Mouse (Mus musculus) forebrain, embryonic 13.5 days (tissue): ENCODE data around the gene Ints6. TPM values are rescaled to one million over a fixed set of nuclear protein-coding genes. Genes with fewer than 3 reads are reported as not detected.

ENCODE experiments used
- ATAC-seq: fragments of 200-750 bp; cut with Nextera tagmentation; 2 replicates; pipeline ENCODE4 v1.8.0; 2017
- H3K27ac ChIP-seq: fragments of 300-500 bp; sonication (generic); 2 replicates; pipeline ENCODE4 v1.5.1; 2015; ENCODE audit warnings: inconsistent platforms, mild to moderate bottlenecking, moderate library complexity
- H3K27me3 ChIP-seq: fragments of 300-500 bp; sonication (generic); 2 replicates; pipeline ENCODE4 v1.6.1; 2015; ENCODE audit warnings: mild to moderate bottlenecking, inconsistent platforms
- H3K36me3 ChIP-seq: fragments of 300-500 bp; sonication (generic); 2 replicates; pipeline ENCODE4 v1.6.1; 2015; ENCODE audit warnings: mild to moderate bottlenecking, inconsistent platforms; ENCODE audit not compliant: poor library complexity, severe bottlenecking
- H3K4me1 ChIP-seq: fragments of 300-500 bp; sonication (generic); 2 replicates; pipeline ENCODE4 v1.6.1; 2015; ENCODE audit warnings: inconsistent platforms
- H3K4me2 ChIP-seq: fragments of 300-500 bp; sonication (generic); 2 replicates; pipeline ENCODE4 v1.6.1; 2015; ENCODE audit warnings: inconsistent platforms, mild to moderate bottlenecking, moderate library complexity
- H3K4me3 ChIP-seq: fragments of 300-500 bp; sonication (generic); 2 replicates; pipeline ENCODE4 v1.5.1; 2015; ENCODE audit warnings: mild to moderate bottlenecking, inconsistent platforms
- H3K9ac ChIP-seq: fragments of 300-500 bp; sonication (generic); 2 replicates; pipeline ENCODE4 v1.6.1; 2015; ENCODE audit warnings: mild to moderate bottlenecking, inconsistent platforms
- H3K9me3 ChIP-seq: fragments of 300-500 bp; sonication (generic); replicated peaks from 2 replicates; pipeline ENCODE4 v1.6.1; 2016; ENCODE audit warnings: inconsistent platforms
- WGBS: fragments of 180-500 bp; shearing (Covaris S2); methylation state at CpG from one replicate; pipeline ENCODE4 v1.1.7; 2015; 5-methylcytosine and 5-hydroxymethylcytosine counted together
- polyA plus RNA-seq: library from polyadenylated mRNA; unstranded; fragments of >200 nt; fragmentation: Nextera tagmentation; extraction: Ambion mirVana; gene quantifications from 2 replicates; pipeline ENCODE4 v1.2.1, GENCODE M21; 2015

The Ints6 gene
- polyA plus RNA-seq, 1 experiment from 2014 or later = 17.9 TPM

- ATAC-seq = no peak
These were observed 27.3 kb downstream of the Ints6 start for GRCm38 (mm10) chr14:62733666-62734065.

GRCm38 (mm10) chr14:62731902-62732301 is 29.1 kb downstream of the Ints6 start:
- H3K27ac ChIP-seq = no peak overlapping the region
- H3K36me3 ChIP-seq = peaks cover 15% of the 10 kb centered on the region; the same call in 1 of the 2 replicates
- no peak overlapping the region for H3K4me2 ChIP-seq
- H3K9me3 ChIP-seq = no peaks in the 10 kb centered on the region
- H3K27me3 ChIP-seq = no peaks in the 10 kb centered on the region
- no peak overlapping the region for H3K4me3 ChIP-seq
- H3K4me1 ChIP-seq = no peaks in the 10 kb centered on the region
- no peak for ATAC-seq
- H3K9ac ChIP-seq = no peak overlapping the region
- 78% methylated on average over 1 of the region's 1 CpGs for WGBS

More at GRCm38 (mm10) chr14:62733666-62734065, 27.3 kb downstream of the Ints6 start:
- Histone ChIP-seq H3K4me3 (no peak overlapping the region), H3K9ac (no peak overlapping the region), H3K4me1 (no peaks in the 10 kb centered on the region), H3K27ac (no peak overlapping the region), H3K9me3 (no peaks in the 10 kb centered on the region), H3K4me2 (no peak overlapping the region), H3K27me3 (no peaks in the 10 kb centered on the region), H3K36me3 (peaks cover 15% of the 10 kb centered on the region; the same call in 1 of the 2 replicates)
- WGBS = 90% methylated on average over 2 of the region's 2 CpGs

- H3K36me3 ChIP-seq = no peaks in the 10 kb centered on the region
- no peaks in the 10 kb centered on the region for H3K27me3 ChIP-seq
- no peak overlapping the region for H3K9ac ChIP-seq
- no peak for ATAC-seq
- no peak overlapping the region for H3K4me3 ChIP-seq
- no peak overlapping the region for H3K4me2 ChIP-seq
- H3K9me3 ChIP-seq = no peaks in the 10 kb centered on the region
- no peaks in the 10 kb centered on the region for H3K4me1 ChIP-seq
- H3K27ac ChIP-seq = no peak overlapping the region
These were observed 36.4 kb downstream of the Ints6 start for GRCm38 (mm10) chr14:62724560-62724959.

GRCm38 (mm10) chr14:62721625-62722024 is 39.3 kb downstream of the Ints6 start:
- WGBS = 87% methylated on average over 1 of the region's 1 CpGs
- Histone ChIP-seq H3K36me3 (no peaks in the 10 kb centered on the region), H3K4me3 (no peak overlapping the region), H3K4me2 (no peak overlapping the region), H3K27ac (no peak overlapping the region), H3K4me1 (no peaks in the 10 kb centered on the region), H3K9ac (no peak overlapping the region), H3K27me3 (no peaks in the 10 kb centered on the region), H3K9me3 (no peaks in the 10 kb centered on the region)
- no peak for ATAC-seq

- Histone ChIP-seq H3K9me3 (no peaks in the 10 kb centered on the region), H3K27ac (no peak overlapping the region), H3K9ac (no peak overlapping the region), H3K36me3 (peaks cover 16% of the 10 kb centered on the region), H3K4me3 (no peak overlapping the region), H3K4me2 (no peak overlapping the region), H3K4me1 (no peaks in the 10 kb centered on the region), H3K27me3 (no peaks in the 10 kb centered on the region)
- no peak for ATAC-seq
- WGBS = 80% methylated on average over 2 of the region's 2 CpGs
These were observed 42.8 kb downstream of the Ints6 start for GRCm38 (mm10) chr14:62718161-62718560.

GRCm38 (mm10) chr14:62673646-62674045 is 87.3 kb downstream of the Ints6 start:
- Histone ChIP-seq H3K27ac (no peak overlapping the region), H3K4me3 (no peak overlapping the region), H3K4me1 (no peaks in the 10 kb centered on the region), H3K4me2 (no peak overlapping the region), H3K36me3 (no peaks in the 10 kb centered on the region), H3K27me3 (no peaks in the 10 kb centered on the region), H3K9ac (no peak overlapping the region), H3K9me3 (no peaks in the 10 kb centered on the region)
- ATAC-seq = no peak
- WGBS = 95% methylated on average over 3 of the region's 3 CpGs

- WGBS = 54% methylated on average over 9 of the region's 9 CpGs
- Histone ChIP-seq H3K9ac (no peak overlapping the region), H3K4me1 (no peaks in the 10 kb centered on the region), H3K9me3 (no peaks in the 10 kb centered on the region), H3K4me3 (no peak overlapping the region), H3K4me2 (no peak overlapping the region), H3K27me3 (no peaks in the 10 kb centered on the region), H3K27ac (no peak overlapping the region), H3K36me3 (no peaks in the 10 kb centered on the region)
- no peak for ATAC-seq
These were observed 95.8 kb downstream of the Ints6 start for GRCm38 (mm10) chr14:62664976-62665673.

GRCm38 (mm10) chr14:62663367-62663766 is 97.6 kb downstream of the Ints6 start, which contains the start of gene Serpine3:
Gene Serpine3, plus strand, starts transcription at chr14:62663667.
- no peaks in the 10 kb centered on the region for H3K36me3 ChIP-seq
- WGBS = 85% methylated on average over 8 of the region's 8 CpGs

GRCm38 (mm10) chr14:62662381-62662780 is 98.6 kb downstream of the Ints6 start:
- 88% methylated on average over 6 of the region's 6 CpGs for WGBS
- H3K4me1 ChIP-seq = no peaks in the 10 kb centered on the region
- H3K9ac ChIP-seq = no peak overlapping the region
- H3K27me3 ChIP-seq = no peaks in the 10 kb centered on the region
- H3K4me2 ChIP-seq = no peak overlapping the region
- no peak overlapping the region for H3K27ac ChIP-seq
- ATAC-seq = no peak
- no peaks in the 10 kb centered on the region for H3K9me3 ChIP-seq
- H3K4me3 ChIP-seq = no peak overlapping the region
- no peaks in the 10 kb centered on the region for H3K36me3 ChIP-seq

More at GRCm38 (mm10) chr14:62663367-62663766, 97.6 kb downstream of the Ints6 start, which contains the start of gene Serpine3:
- no peaks in the 10 kb centered on the region for H3K9me3 ChIP-seq
- H3K4me1 ChIP-seq = no peaks in the 10 kb centered on the region
- no peak within 1 kb of the TSS for H3K4me3 ChIP-seq
- no peak within 1 kb of the TSS for H3K9ac ChIP-seq
- no peaks in the 10 kb centered on the region for H3K27me3 ChIP-seq
- H3K4me2 ChIP-seq = no peak within 1 kb of the TSS
- no peak within 1 kb of the TSS for H3K27ac ChIP-seq
- ATAC-seq = no peak

GRCm38 (mm10) chr14:62657469-62657868 is 103.5 kb downstream of the Ints6 start:
- Histone ChIP-seq H3K36me3 (no peaks in the 10 kb centered on the region), H3K27ac (no peak overlapping the region), H3K9me3 (no peaks in the 10 kb centered on the region), H3K4me1 (no peaks in the 10 kb centered on the region), H3K4me3 (no peak overlapping the region), H3K9ac (no peak overlapping the region), H3K4me2 (no peak overlapping the region), H3K27me3 (no peaks in the 10 kb centered on the region)
- ATAC-seq = no peak
- 91% methylated on average over 3 of the region's 3 CpGs for WGBS

- no peak overlapping the region for H3K4me2 ChIP-seq
- 84% methylated on average over 7 of the region's 7 CpGs for WGBS
These were observed 105.0 kb downstream of the Ints6 start for GRCm38 (mm10) chr14:62655996-62656395.

GRCm38 (mm10) chr14:62651771-62652170 is 109.2 kb downstream of the Ints6 start:
- H3K27ac ChIP-seq = no peak overlapping the region
- 93% methylated on average over 3 of the region's 3 CpGs for WGBS

More at GRCm38 (mm10) chr14:62655996-62656395, 105.0 kb downstream of the Ints6 start:
- Histone ChIP-seq H3K4me1 (no peaks in the 10 kb centered on the region), H3K36me3 (no peaks in the 10 kb centered on the region), H3K4me3 (no peak overlapping the region), H3K9ac (no peak overlapping the region), H3K27me3 (no peaks in the 10 kb centered on the region), H3K9me3 (no peaks in the 10 kb centered on the region), H3K27ac (no peak overlapping the region)
- no peak for ATAC-seq

GRCm38 (mm10) chr14:62650376-62650775 is 110.6 kb downstream of the Ints6 start:
- ATAC-seq = no peak
- Histone ChIP-seq H3K27ac (no peak overlapping the region), H3K4me2 (no peak overlapping the region), H3K9ac (no peak overlapping the region), H3K27me3 (no peaks in the 10 kb centered on the region), H3K4me1 (no peaks in the 10 kb centered on the region), H3K9me3 (no peaks in the 10 kb centered on the region), H3K36me3 (no peaks in the 10 kb centered on the region), H3K4me3 (no peak overlapping the region)
- 66% methylated on average over 3 of the region's 3 CpGs for WGBS

More at GRCm38 (mm10) chr14:62651771-62652170, 109.2 kb downstream of the Ints6 start:
- no peaks in the 10 kb centered on the region for H3K36me3 ChIP-seq
- H3K4me2 ChIP-seq = no peak overlapping the region
- H3K4me3 ChIP-seq = no peak overlapping the region
- no peak for ATAC-seq
- no peak overlapping the region for H3K9ac ChIP-seq
- H3K9me3 ChIP-seq = no peaks in the 10 kb centered on the region
- H3K4me1 ChIP-seq = no peaks in the 10 kb centered on the region
- no peaks in the 10 kb centered on the region for H3K27me3 ChIP-seq
